Mouse (Mus musculus) small intestine, adult 2 months (tissue): ENCODE results near the gene Card19.

ENCODE experiments used
- CTCF ChIP-seq: fragments of 200-500 bp; IDR thresholded peaks from 2 replicates; pipeline ENCODE4 v1.5.1; 2012; ENCODE audit warnings: low read depth, mild to moderate bottlenecking, control low read depth, inconsistent platforms, low read length, moderate library complexity, mixed read lengths; ENCODE audit not compliant: insufficient replicate concordance, insufficient read length; ENCODE audit errors: extremely low read depth
- POLR2A ChIP-seq: fragments of 200-500 bp; IDR thresholded peaks from 2 replicates; pipeline ENCODE4 v1.6.1; 2012; ENCODE audit warnings: low read depth, mild to moderate bottlenecking, control low read depth, inconsistent platforms, low read length, moderate library complexity

- TF ChIP-seq CTCF (no peak), POLR2A (no peak)
These were observed 26.9 kb downstream of the Card19 start for GRCm38 (mm10) chr13:49188966-49189360.
